Mouse (Mus musculus): ENCODE results near the gene 1700028J19Rik. TPM values are rescaled to one million over a fixed set of nuclear protein-coding genes. Genes with fewer than 3 reads are reported as not detected.
"Not testable (repeated sequence)": the region's sequence is repeated elsewhere in the genome, so short reads cannot be mapped to it uniquely, and the experiment has no call there.

1700028J19Rik gene
- polyA plus RNA-seq, 1 experiment from 2014 or later, result 0.87 TPM

DNA sequence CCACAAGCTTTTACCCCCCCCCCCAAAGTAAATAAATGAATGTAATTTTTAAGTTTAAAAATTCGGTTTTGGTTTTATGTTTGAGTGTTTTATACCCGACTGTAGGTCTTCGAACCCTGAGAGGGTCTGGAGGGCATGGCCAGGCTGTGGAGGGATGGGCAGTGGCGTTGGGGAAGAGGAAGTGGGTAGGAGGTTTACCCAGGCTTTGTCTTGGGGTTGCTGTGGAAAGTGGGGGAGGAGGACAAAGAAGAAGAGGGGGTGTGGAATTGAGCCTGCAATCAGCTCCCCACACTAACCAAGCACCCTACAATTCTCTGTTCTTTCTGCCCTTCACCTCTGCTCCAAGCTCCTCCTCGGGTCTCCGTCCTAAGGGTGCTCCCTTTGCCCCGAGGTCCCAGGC, 26.1 kb upstream of the 1700028J19Rik start:
- 85% methylated on average over 7 of the region's 7 CpGs for WGBS
- H3K36me3 ChIP-seq, result no peaks in the 10 kb centered on the region
- no peaks in the 10 kb centered on the region for H3K4me1 ChIP-seq (replicated peaks)
- no peak for ATAC-seq (ENCODE audit: insufficient number of reproducible peaks, insufficient read depth, low FRiP score, low TSS enrichment, low read depth)
- no peak overlapping the region for H3K4me3 ChIP-seq (replicated peaks)
- H3K27me3 ChIP-seq, result peaks cover 67% of the 10 kb centered on the region
- no peak overlapping the region for H3K9ac ChIP-seq (replicated peaks)
- no peaks in the 10 kb centered on the region for H3K9me3 ChIP-seq
- no peak overlapping the region for H3K27ac ChIP-seq
- no peak overlapping the region for H3K4me2 ChIP-seq

DNA sequence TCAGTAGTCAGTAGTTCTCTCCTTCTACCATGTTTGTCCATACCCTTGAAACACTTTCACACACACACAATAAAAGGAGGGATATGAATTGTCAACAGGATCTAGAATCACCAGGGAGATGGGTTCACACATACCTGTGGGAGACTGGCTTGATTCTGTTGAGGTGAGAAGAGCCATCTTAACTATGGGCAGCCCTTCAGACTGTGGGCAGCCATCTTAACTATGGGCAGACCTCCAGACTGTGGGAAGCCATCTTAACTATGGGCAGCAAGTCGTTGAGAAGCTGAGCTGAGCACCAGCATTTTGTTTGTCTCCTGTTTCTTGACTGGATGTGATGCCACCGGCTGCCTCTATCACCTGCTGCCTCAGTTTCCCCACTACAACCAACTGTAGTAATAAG, 24.8 kb upstream of the 1700028J19Rik start:
- H3K4me3 ChIP-seq (replicated peaks), result no peak overlapping the region
- H3K9me3 ChIP-seq, result no peaks in the 10 kb centered on the region
- no peak for ATAC-seq (ENCODE audit: insufficient number of reproducible peaks, insufficient read depth, low FRiP score, low TSS enrichment, low read depth)
- H3K4me1 ChIP-seq (replicated peaks), result no peaks in the 10 kb centered on the region
- 73% methylated on average over 2 of the region's 2 CpGs for WGBS
- H3K36me3 ChIP-seq, result no peaks in the 10 kb centered on the region
- H3K9ac ChIP-seq (replicated peaks), result no peak overlapping the region
- no peak overlapping the region for H3K27ac ChIP-seq
- no peak overlapping the region for H3K4me2 ChIP-seq
- H3K27me3 ChIP-seq, result peaks cover 69% of the 10 kb centered on the region

DNA sequence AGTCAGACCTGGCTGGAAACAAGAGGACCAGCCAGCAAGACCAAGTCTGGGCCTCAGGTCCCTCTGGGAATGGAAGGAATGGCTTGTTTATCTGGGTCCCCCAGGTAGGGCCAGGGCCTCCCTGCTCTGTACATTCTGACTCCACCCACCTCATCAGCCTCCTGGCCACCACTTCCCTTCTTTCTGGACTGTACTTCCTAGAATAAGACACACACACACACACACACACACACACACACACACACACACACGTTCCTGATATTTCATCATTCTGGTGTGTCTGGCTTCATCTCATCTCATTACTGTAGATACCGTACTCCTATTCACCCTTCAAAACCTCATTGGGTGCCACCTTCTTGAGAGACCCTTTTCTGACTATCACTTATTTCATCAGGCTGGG, 22.9 kb upstream of the 1700028J19Rik start:
- Histone ChIP-seq H3K9me3 (no peaks in the 10 kb centered on the region), H3K36me3 (no peaks in the 10 kb centered on the region), H3K9ac (replicated peaks) (no peak overlapping the region), H3K27me3 (peaks cover 61% of the 10 kb centered on the region), H3K4me1 (replicated peaks) (no peaks in the 10 kb centered on the region), H3K4me3 (replicated peaks) (no peak overlapping the region), H3K4me2 (no peak overlapping the region), H3K27ac (no peak overlapping the region)
- WGBS, result 87% methylated on average over 2 of the region's 2 CpGs
- no peak for ATAC-seq (ENCODE audit: insufficient number of reproducible peaks, insufficient read depth, low FRiP score, low TSS enrichment, low read depth)

DNA sequence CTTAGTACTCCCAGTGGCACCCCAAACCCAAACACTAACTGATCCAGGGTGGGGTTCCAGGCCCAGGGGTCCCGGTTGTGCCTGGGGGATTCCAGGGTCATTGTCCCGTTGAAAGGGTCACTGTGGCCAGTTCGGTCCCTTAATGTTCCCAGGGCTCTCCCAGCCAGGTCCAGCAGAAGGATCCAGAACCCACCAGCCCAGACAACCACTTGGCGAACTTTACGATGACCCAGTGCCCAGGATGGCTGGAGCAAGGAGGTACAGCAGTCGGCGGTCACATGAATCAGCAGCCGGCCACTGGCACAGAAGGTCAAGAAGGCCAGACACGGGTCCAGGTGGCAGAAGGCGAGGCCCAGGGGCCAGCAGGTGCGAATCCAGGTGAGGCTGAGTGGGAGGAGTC, 21.6 kb upstream of the 1700028J19Rik start:
- no peak for ATAC-seq (ENCODE audit: insufficient number of reproducible peaks, insufficient read depth, low FRiP score, low TSS enrichment, low read depth)
- Histone ChIP-seq H3K4me1 (replicated peaks) (peaks cover 4% of the 10 kb centered on the region), H3K27me3 (peaks cover 60% of the 10 kb centered on the region), H3K4me2 (no peak overlapping the region), H3K9me3 (no peaks in the 10 kb centered on the region), H3K9ac (replicated peaks) (no peak overlapping the region; the same call in 1 of the 2 replicates), H3K27ac (no peak overlapping the region), H3K4me3 (replicated peaks) (no peak overlapping the region), H3K36me3 (no peaks in the 10 kb centered on the region)
- 77% methylated on average over 11 of the region's 11 CpGs for WGBS

DNA sequence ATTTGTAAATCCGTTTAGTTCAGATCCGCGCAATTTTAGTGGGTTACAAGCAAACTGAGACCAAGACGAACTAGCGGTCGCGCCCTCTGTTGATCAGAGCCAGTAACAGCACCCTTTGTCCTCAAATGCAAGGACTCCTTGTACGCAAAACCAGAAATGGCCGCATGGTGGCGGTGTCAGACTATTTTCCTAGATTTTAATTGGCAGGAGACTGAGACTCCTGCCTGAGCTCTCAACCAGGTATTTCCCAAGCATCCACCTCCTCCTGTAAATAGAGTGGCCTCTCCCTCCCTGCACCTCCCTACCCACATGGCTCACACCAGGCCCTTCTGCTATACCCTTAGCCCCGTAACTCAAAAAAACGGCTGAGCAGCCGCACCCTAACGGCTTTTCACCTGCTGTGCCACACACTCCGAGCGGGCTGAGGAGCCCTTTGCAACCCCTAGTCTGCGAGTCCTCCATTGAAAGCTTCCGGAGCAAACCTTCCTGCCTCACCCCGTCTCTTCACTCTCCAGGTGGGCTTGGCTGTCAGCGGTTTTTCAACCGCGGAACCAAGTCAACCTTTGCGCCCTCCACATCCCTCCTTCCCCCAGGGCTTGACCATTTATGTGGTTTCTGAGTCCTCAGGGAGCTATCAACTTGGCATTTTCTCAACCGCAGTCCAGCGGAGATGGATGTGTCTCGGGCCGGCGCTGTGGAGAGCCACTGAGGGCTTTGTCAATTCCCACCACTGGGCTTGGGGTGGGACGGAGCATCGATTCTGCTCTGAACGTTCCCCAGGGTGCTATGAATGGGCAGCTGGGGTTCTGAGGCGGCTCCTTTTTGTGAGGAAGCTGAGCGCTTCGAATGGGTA, 16.5 kb upstream of the 1700028J19Rik start:
- H3K4me2 ChIP-seq, result peak overlapping the region; percentile 52
- H3K27ac ChIP-seq, result no peak overlapping the region
- peak overlapping the region; percentile 16 for H3K4me3 ChIP-seq (replicated peaks)
- H3K36me3 ChIP-seq, result no peaks in the 10 kb centered on the region
- peaks cover 56% of the 10 kb centered on the region for H3K27me3 ChIP-seq
- no peaks in the 10 kb centered on the region for H3K9me3 ChIP-seq
- WGBS, result 3% methylated on average over 34 of the region's 34 CpGs
- ATAC-seq (ENCODE audit: insufficient number of reproducible peaks, insufficient read depth, low FRiP score, low TSS enrichment, low read depth), result peak; percentile 65
- H3K9ac ChIP-seq (replicated peaks), result no peak overlapping the region
- peaks cover 6% of the 10 kb centered on the region for H3K4me1 ChIP-seq (replicated peaks)

DNA sequence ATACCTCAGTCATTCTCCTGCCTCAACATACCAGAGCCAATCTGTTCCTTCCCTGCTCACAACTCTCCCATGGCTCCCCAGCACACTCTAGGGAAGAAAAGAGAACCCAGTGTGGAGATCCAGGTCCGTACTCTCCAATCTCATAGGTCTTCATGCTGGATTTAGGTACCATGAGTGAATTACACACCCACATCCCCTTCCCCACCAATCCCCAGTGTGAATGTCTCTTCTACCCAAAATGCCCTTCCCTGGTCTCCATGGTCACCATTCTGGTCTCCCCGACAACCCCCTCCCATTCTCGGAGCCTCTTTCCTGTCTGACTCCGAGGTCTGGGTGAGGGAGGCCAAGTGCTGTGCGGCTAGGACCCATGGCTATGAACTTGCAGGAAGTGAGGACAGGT, 14.7 kb upstream of the 1700028J19Rik start, which contains the start of gene Gm15517:
Gene Gm15517 (plus strand): TSS at position 301 of the 400 bp plus-strand sequence.
- no peak within 1 kb of the TSS for H3K4me3 ChIP-seq (replicated peaks)
- H3K27me3 ChIP-seq, result peaks cover 42% of the 10 kb centered on the region
- WGBS, result 61% methylated on average over 5 of the region's 5 CpGs
- H3K9ac ChIP-seq (replicated peaks), result 0 out of 2 replicates have a peak within 1 kb of the TSS, but pooled peaks have one; percentile 2
- H3K27ac ChIP-seq, result no peak within 1 kb of the TSS
- no peaks in the 10 kb centered on the region for H3K9me3 ChIP-seq
- peaks cover 6% of the 10 kb centered on the region for H3K4me1 ChIP-seq (replicated peaks)
- H3K4me2 ChIP-seq, result no peak within 1 kb of the TSS
- no peak for ATAC-seq (ENCODE audit: insufficient number of reproducible peaks, insufficient read depth, low FRiP score, low TSS enrichment, low read depth)
- no peaks in the 10 kb centered on the region for H3K36me3 ChIP-seq

DNA sequence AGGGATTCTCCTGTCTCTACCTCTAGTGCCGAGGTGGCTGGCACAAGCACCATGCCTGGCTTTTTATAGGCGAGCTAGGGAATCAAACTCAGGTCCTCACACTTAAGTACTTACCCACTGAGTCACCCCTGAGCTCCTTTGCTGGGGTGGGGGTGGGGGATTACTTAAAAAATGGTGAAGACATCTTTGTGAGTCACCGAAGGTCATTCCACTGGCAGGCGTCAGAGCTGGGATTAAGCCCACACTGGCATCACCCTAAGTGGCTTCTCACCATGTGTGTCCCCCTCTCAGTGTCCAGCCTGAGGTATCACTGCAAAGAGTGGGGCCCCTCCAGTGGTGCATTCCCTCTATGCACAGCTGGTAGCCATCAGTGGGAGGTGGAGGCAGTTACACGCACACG, 13.9 kb upstream of the 1700028J19Rik start:
- 72% methylated on average over 6 of the region's 6 CpGs for WGBS
- Histone ChIP-seq H3K4me3 (replicated peaks) (no peak overlapping the region), H3K9ac (replicated peaks) (no peak overlapping the region), H3K27ac (no peak overlapping the region), H3K9me3 (no peaks in the 10 kb centered on the region), H3K27me3 (peaks cover 39% of the 10 kb centered on the region), H3K36me3 (no peaks in the 10 kb centered on the region), H3K4me2 (no peak overlapping the region), H3K4me1 (replicated peaks) (peaks cover 6% of the 10 kb centered on the region)
- ATAC-seq (ENCODE audit: insufficient number of reproducible peaks, insufficient read depth, low FRiP score, low TSS enrichment, low read depth), result no peak

DNA sequence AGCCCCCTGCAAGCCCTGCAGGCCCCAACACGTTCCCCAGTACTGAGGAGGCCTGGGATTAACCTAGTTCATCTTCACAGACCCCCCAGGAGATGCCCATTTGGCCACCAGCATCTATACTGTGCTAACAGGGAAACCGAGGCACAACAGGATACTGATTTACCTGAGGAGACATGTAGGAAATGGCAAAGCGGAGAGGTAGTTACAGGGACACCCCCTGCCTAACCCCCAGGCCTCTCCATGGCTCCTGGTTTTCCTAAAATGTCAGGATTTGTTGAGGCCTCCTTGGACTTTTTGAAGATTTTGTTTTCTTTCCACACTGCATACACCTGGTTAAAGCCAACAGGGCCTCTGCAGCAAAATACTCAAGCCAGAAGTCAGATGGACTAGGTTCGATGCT, 10.8 kb upstream of the 1700028J19Rik start, which contains the start of gene Acp4:
Gene Acp4 (minus strand): TSS at position 101 of the 400 bp plus-strand sequence.
- peaks cover 20% of the 10 kb centered on the region for H3K36me3 ChIP-seq
- H3K4me2 ChIP-seq, result no peak within 1 kb of the TSS
- peaks cover 16% of the 10 kb centered on the region; the same call in 1 of the 2 replicates for H3K27me3 ChIP-seq
- H3K9me3 ChIP-seq, result no peaks in the 10 kb centered on the region
- WGBS, result 76% methylated on average over 4 of the region's 4 CpGs
- H3K4me3 ChIP-seq (replicated peaks), result no peak within 1 kb of the TSS
- ATAC-seq (ENCODE audit: insufficient number of reproducible peaks, insufficient read depth, low FRiP score, low TSS enrichment, low read depth), result no peak
- H3K4me1 ChIP-seq (replicated peaks), result no peaks in the 10 kb centered on the region
- H3K27ac ChIP-seq, result no peak within 1 kb of the TSS
- H3K9ac ChIP-seq (replicated peaks), result no peak within 1 kb of the TSS

DNA sequence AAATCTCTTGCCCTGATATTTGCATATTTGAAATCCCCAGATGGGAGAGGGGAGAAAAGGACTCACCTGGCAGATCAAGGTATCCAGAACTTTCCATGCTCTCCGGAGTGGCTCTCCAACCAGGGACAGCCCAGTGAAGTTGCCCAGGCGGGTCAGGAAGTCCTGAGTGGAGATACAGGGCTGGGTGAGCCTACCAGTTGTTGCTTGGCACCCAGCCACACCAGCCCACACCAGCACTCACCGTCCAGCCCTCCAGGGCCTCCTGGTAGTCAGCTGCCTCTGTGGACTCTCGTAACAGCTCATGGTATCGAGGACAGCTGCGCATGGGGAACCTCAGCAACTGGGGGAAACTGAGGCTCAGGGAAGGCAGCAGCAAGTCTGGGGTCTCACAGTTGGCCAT, 8.4 kb upstream of the 1700028J19Rik start:
- H3K27me3 ChIP-seq, result no peaks in the 10 kb centered on the region
- H3K4me3 ChIP-seq (replicated peaks), result no peak overlapping the region
- no peak overlapping the region for H3K27ac ChIP-seq
- no peaks in the 10 kb centered on the region for H3K9me3 ChIP-seq
- ATAC-seq (ENCODE audit: insufficient number of reproducible peaks, insufficient read depth, low FRiP score, low TSS enrichment, low read depth), result no peak
- no peak overlapping the region for H3K9ac ChIP-seq (replicated peaks)
- peaks cover 41% of the 10 kb centered on the region for H3K36me3 ChIP-seq
- 81% methylated on average over 6 of the region's 6 CpGs for WGBS
- H3K4me1 ChIP-seq (replicated peaks), result no peaks in the 10 kb centered on the region
- no peak overlapping the region for H3K4me2 ChIP-seq

DNA sequence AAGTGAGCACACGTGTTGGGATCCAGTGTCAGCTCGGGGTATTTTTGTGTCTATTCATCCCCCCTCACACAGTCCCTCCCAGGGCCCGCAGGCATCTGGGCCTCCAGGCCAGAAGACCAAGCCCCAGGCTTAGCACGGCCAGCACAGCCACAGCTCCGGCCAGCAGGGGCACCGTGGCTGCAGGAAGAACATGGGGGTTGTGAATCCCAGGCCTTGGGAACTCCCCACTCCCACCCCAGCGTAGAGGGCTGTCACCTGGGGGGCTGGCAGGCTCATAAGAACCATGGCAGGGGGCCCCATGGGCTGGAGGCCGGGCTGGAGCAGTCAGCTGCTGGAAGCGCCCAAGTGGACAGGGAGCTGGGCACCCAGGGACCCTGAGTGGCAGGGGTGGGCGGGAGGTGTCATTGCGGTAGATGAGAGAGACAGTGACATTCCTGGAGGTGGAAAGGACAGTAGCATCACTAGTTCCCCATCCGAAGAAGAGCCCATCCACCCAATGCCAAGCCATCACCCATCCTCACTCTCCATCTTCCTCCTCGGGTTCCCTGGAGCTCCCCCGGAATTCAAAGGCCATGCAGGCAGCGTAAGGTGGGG, 6.6 kb upstream of the 1700028J19Rik start:
- ATAC-seq (ENCODE audit: insufficient number of reproducible peaks, insufficient read depth, low FRiP score, low TSS enrichment, low read depth), result no peak
- no peaks in the 10 kb centered on the region for H3K27me3 ChIP-seq
- H3K4me1 ChIP-seq (replicated peaks), result peaks cover 4% of the 10 kb centered on the region
- H3K27ac ChIP-seq, result no peak overlapping the region
- H3K4me2 ChIP-seq, result no peak overlapping the region
- H3K9me3 ChIP-seq, result no peaks in the 10 kb centered on the region
- peaks cover 59% of the 10 kb centered on the region for H3K36me3 ChIP-seq
- no peak overlapping the region for H3K9ac ChIP-seq (replicated peaks)
- WGBS, result 69% methylated on average over 15 of the region's 15 CpGs
- no peak overlapping the region for H3K4me3 ChIP-seq (replicated peaks)

DNA sequence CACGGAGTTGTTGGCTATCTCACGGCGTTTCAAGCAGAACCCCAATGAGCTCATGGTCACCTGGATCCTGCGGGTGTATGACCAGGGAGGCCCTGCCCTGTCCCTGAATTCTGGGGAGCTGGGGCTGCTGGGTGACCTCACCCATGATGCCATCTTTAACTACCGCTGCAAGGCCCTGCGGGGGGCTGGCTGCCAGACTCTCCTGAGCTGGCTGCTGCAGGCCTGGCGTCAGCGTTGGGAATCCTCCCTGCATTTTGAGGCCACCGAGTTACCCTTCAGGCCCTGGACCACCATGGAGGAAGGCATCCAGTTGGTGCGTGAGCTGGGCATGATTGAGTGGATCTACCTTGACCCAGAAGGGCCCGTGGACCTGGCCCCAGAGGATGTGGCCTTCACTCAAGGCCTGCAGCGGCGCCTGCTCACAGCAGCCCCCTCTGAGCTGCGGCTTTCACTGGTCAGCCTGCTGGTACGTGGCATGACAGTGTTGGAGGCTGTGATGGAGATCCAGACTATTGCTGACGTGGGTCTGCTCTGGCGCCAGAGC, 4.3 kb upstream of the 1700028J19Rik start:
- H3K4me2 ChIP-seq; H3K9me3 ChIP-seq; H3K9ac ChIP-seq (replicated peaks); H3K27me3 ChIP-seq; H3K4me1 ChIP-seq (replicated peaks); H3K4me3 ChIP-seq (replicated peaks); ATAC-seq (ENCODE audit: insufficient number of reproducible peaks, insufficient read depth, low FRiP score, low TSS enrichment, low read depth); H3K27ac ChIP-seq: not testable (repeated sequence)
- 91% methylated on average over 17 of the region's 17 CpGs for WGBS
- H3K36me3 ChIP-seq, result peaks cover 63% of the 10 kb centered on the region

All from limb, embryonic 12.5 days (tissue).